Mouse (Mus musculus): ENCODE measurements around the gene Tbc1d12.

Gene Tbc1d12

DNA sequence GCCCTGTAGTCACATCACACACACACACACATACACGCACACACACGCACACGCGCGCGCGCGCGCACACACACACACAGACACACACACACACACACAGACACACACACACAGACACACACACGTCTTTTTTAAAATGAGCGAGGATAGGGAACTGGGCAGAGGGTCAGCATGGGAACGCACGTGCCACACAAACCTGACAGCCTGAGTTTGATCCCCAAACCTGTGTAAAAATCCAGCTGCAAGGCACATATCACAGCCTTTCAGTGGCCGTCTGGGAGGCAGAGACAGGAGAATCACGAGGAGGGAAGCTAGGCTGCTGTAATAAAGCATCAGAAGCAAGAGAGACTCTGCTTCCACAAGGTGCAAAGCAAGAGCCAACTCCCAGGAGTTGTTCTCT is 78.5 kb downstream of the Tbc1d12 start:
- no peak for DNase-seq (ENCODE audit: low read depth, low spot score)

DNA sequence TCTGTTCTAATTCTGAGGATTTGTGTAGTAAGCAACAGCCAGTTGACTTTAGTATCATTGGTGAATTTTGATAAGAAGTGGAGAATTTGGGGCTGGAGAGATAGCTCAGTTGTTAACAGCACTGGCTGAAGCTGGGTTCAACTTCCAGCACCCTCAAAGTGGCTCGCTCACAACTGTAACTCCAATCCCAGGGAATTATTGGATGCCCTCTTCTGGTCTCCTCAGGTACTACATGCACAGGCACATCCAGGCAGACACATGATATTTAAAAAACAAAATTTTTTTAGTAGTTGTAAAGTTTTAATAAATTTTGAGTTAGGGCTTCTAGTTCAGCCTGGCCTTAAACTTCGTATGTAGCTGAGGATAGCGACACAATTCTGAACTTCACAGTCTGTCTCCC is 79.3 kb downstream of the Tbc1d12 start:
- peak; percentile 55 for DNase-seq (ENCODE audit: low read depth, low spot score)

GRCm38 (mm10) chr19:38928481-38929158 is 92.2 kb downstream of the Tbc1d12 start:
- no peak for DNase-seq (ENCODE audit: low read depth, low spot score)

DNA sequence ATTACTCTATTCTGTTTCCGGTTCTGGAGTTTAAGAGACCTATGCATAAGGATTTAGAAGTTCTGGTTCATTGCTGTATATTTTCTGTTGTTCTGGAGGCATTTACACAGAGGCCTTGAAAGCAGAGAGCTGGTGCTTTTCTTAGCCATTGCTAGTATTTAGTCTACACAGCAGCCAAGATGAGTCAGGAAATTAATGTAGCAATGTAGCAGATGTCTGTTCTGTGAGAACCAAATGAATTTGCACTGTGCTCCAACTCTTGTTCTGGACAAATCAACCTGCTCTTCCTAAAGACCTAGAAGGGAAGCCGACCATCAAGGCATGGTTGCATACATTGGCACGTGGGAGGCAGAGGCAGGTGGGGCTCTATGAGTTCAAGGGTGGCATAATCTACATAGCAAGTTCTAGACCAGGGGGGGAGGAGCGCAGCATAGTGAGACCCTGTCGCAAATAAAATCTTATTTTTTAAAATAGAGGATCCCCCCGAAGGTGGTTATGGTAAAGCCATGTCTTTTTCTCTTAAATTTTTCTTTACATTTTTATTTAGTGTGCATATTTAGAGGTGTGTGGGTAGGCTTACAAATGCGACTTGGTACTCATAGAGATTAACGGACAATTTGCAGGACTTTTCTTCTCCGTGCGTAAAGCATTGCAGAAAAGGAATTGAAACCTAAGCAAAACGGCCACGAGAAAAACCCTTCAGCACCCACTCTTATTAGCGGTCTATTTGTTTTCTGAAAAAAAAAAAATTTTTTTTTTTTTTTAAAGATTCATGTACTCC is 93.3 kb downstream of the Tbc1d12 start:
- DNase-seq (ENCODE audit: low read depth, low spot score): no peak

- DNase-seq (ENCODE audit: low read depth, low spot score): peak; percentile 11
Observed at GRCm38 (mm10) chr19:38930252-38930787, 93.9 kb downstream of the Tbc1d12 start.

GRCm38 (mm10) chr19:38930788-38931565 is 94.6 kb downstream of the Tbc1d12 start, which contains the start of gene Hells:
TSS of gene Hells (plus strand) at chr19:38930915.
- peak; percentile 95 for DNase-seq (ENCODE audit: low read depth, low spot score)

DNA sequence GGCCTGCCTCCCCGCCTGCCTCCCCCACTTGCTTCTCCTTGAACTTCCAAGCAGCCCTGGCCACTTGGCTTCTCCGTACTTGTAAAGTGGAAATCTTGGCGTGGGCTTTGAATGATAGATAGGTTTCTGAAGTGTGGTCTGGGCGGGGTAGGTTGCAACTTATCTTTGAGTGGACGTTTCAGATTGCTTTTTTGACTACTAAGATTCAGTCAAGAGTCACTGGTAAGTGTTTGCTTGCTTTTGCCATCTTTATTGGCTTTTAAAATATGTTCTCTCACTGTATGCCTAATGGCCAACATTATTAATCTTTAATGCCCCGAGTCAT is 95.1 kb downstream of the Tbc1d12 start:
- no peak for DNase-seq (ENCODE audit: low read depth, low spot score)

GRCm38 (mm10) chr19:38944590-38945307 is 108.4 kb downstream of the Tbc1d12 start:
- DNase-seq (ENCODE audit: low read depth, low spot score): peak; percentile 22
